Mouse (Mus musculus): ENCODE data around the gene Bloc1s3. TPM values are rescaled to one million over a fixed set of nuclear protein-coding genes. Genes with fewer than 3 reads are reported as not detected.

Gene Bloc1s3
- total and polyA plus RNA-seq, 3 experiments = 4.2 to 5.7 (median 5.2) TPM

GRCm38 (mm10) chr7:19547344-19547969 is 39.3 kb upstream of the Bloc1s3 start:
- H3K36me3 ChIP-seq (replicated peaks) = peaks cover 91% of the 10 kb centered on the region
- no peak overlapping the region for H3K4me3 ChIP-seq (ENCODE audit: low read depth, low read length)
- DNase-seq (ENCODE audit: low spot score) = no peak
- H3K27me3 ChIP-seq (ENCODE audit: insufficient read depth, low read length) = no peaks in the 10 kb centered on the region
- TF ChIP-seq GATA1 (IDR thresholded peaks at IDR 0.05; ENCODE audit: borderline replicate concordance, low read length) (no peak), POLR2AphosphoS5 (IDR thresholded peaks at IDR 0.05; ENCODE audit: insufficient replicate concordance, low read depth, low read length) (no peak), CTCF (IDR thresholded peaks at IDR 0.05; ENCODE audit: low read depth, low read length) (no peak), GATA2 (IDR thresholded peaks at IDR 0.05; ENCODE audit: borderline replicate concordance, low read depth, low read length) (no peak), TAL1 (conservative IDR thresholded peaks at IDR 0.05; ENCODE audit: low read depth, low read length) (no peak)
- H3K9me3 ChIP-seq (replicated peaks) = no peaks in the 10 kb centered on the region
- no peak for ATAC-seq (ENCODE audit: extremely low read depth, insufficient number of reproducible peaks, low FRiP score, poor library complexity, severe bottlenecking)
- peaks cover 21% of the 10 kb centered on the region for H3K4me1 ChIP-seq (ENCODE audit: insufficient read depth, low read depth, low read length)

GRCm38 (mm10) chr7:19546007-19546406 is 37.8 kb upstream of the Bloc1s3 start:
- Histone ChIP-seq H3K4me3 (ENCODE audit: low read depth, low read length) (no peak overlapping the region), H3K27me3 (ENCODE audit: insufficient read depth, low read length) (no peaks in the 10 kb centered on the region), H3K9me3 (replicated peaks) (no peaks in the 10 kb centered on the region), H3K4me1 (ENCODE audit: insufficient read depth, low read depth, low read length) (peaks cover 18% of the 10 kb centered on the region), H3K36me3 (replicated peaks) (peaks cover 91% of the 10 kb centered on the region)
- DNase-seq (ENCODE audit: low spot score) (no peak), ATAC-seq (ENCODE audit: extremely low read depth, insufficient number of reproducible peaks, low FRiP score, poor library complexity, severe bottlenecking) (no peak)
- TF ChIP-seq GATA1 (IDR thresholded peaks at IDR 0.05; ENCODE audit: borderline replicate concordance, low read length) (no peak), GATA2 (IDR thresholded peaks at IDR 0.05; ENCODE audit: borderline replicate concordance, low read depth, low read length) (no peak)

GRCm38 (mm10) chr7:19543584-19543983 is 35.4 kb upstream of the Bloc1s3 start:
- TF ChIP-seq CTCF (IDR thresholded peaks at IDR 0.05; ENCODE audit: low read depth, low read length) (peak; percentile 51), GATA1 (IDR thresholded peaks at IDR 0.05; ENCODE audit: borderline replicate concordance, low read length) (no peak)
- no peak overlapping the region for H3K4me3 ChIP-seq (ENCODE audit: low read depth, low read length)
- peaks cover 88% of the 10 kb centered on the region for H3K36me3 ChIP-seq (replicated peaks)
- H3K27me3 ChIP-seq (ENCODE audit: insufficient read depth, low read length) = no peaks in the 10 kb centered on the region
- DNase-seq (ENCODE audit: low spot score) (no peak), ATAC-seq (ENCODE audit: extremely low read depth, insufficient number of reproducible peaks, low FRiP score, poor library complexity, severe bottlenecking) (no peak)
- H3K4me1 ChIP-seq (ENCODE audit: insufficient read depth, low read depth, low read length) = peaks cover 18% of the 10 kb centered on the region
- peaks cover 12% of the 10 kb centered on the region; the same call in 1 of the 2 replicates for H3K9me3 ChIP-seq (replicated peaks)

- H3K27me3 ChIP-seq (ENCODE audit: insufficient read depth, low read length) = no peaks in the 10 kb centered on the region
These were observed 34.1 kb upstream of the Bloc1s3 start for GRCm38 (mm10) chr7:19542155-19542691.

GRCm38 (mm10) chr7:19541681-19542154 is 33.6 kb upstream of the Bloc1s3 start:
- Histone ChIP-seq H3K27me3 (ENCODE audit: insufficient read depth, low read length) (no peaks in the 10 kb centered on the region), H3K4me3 (ENCODE audit: low read depth, low read length) (no peak overlapping the region), H3K9me3 (replicated peaks) (peaks cover 12% of the 10 kb centered on the region; the same call in 1 of the 2 replicates), H3K4me1 (ENCODE audit: insufficient read depth, low read depth, low read length) (peaks cover 15% of the 10 kb centered on the region), H3K36me3 (replicated peaks) (peaks cover 86% of the 10 kb centered on the region)
- TF ChIP-seq CTCF (IDR thresholded peaks at IDR 0.05; ENCODE audit: low read depth, low read length) (no peak), GATA1 (IDR thresholded peaks at IDR 0.05; ENCODE audit: borderline replicate concordance, low read length) (no peak), TAL1 (conservative IDR thresholded peaks at IDR 0.05; ENCODE audit: low read depth, low read length) (no peak), POLR2AphosphoS5 (IDR thresholded peaks at IDR 0.05; ENCODE audit: insufficient replicate concordance, low read depth, low read length) (no peak), GATA2 (IDR thresholded peaks at IDR 0.05; ENCODE audit: borderline replicate concordance, low read depth, low read length) (no peak)
- ATAC-seq (ENCODE audit: extremely low read depth, insufficient number of reproducible peaks, low FRiP score, poor library complexity, severe bottlenecking) (no peak), DNase-seq (ENCODE audit: low spot score) (no peak)

More at GRCm38 (mm10) chr7:19542155-19542691, 34.1 kb upstream of the Bloc1s3 start:
- TF ChIP-seq GATA2 (IDR thresholded peaks at IDR 0.05; ENCODE audit: borderline replicate concordance, low read depth, low read length) = no peak
- no peak for TF ChIP-seq TAL1 (conservative IDR thresholded peaks at IDR 0.05; ENCODE audit: low read depth, low read length)
- ATAC-seq (ENCODE audit: extremely low read depth, insufficient number of reproducible peaks, low FRiP score, poor library complexity, severe bottlenecking) (no peak), DNase-seq (ENCODE audit: low spot score) (no peak)
- H3K9me3 ChIP-seq (replicated peaks) = peaks cover 12% of the 10 kb centered on the region; the same call in 1 of the 2 replicates
- H3K36me3 ChIP-seq (replicated peaks) = peaks cover 87% of the 10 kb centered on the region
- peaks cover 15% of the 10 kb centered on the region for H3K4me1 ChIP-seq (ENCODE audit: insufficient read depth, low read depth, low read length)
- H3K4me3 ChIP-seq (ENCODE audit: low read depth, low read length) = peak overlapping the region; percentile 14; the same call in 1 of the 2 replicates

- no peak for TF ChIP-seq POLR2AphosphoS5 (IDR thresholded peaks at IDR 0.05; ENCODE audit: insufficient replicate concordance, low read depth, low read length)
- TF ChIP-seq GATA1 (IDR thresholded peaks at IDR 0.05; ENCODE audit: borderline replicate concordance, low read length) = no peak
- TF ChIP-seq CTCF (IDR thresholded peaks at IDR 0.05; ENCODE audit: low read depth, low read length) = no peak
- TF ChIP-seq GATA2 (IDR thresholded peaks at IDR 0.05; ENCODE audit: borderline replicate concordance, low read depth, low read length) = no peak
- TF ChIP-seq TAL1 (conservative IDR thresholded peaks at IDR 0.05; ENCODE audit: low read depth, low read length) = no peak
- Histone ChIP-seq H3K4me1 (ENCODE audit: insufficient read depth, low read depth, low read length) (peaks cover 15% of the 10 kb centered on the region), H3K4me3 (ENCODE audit: low read depth, low read length) (no peak overlapping the region), H3K36me3 (replicated peaks) (peaks cover 87% of the 10 kb centered on the region), H3K9me3 (replicated peaks) (peaks cover 12% of the 10 kb centered on the region; the same call in 1 of the 2 replicates), H3K27me3 (ENCODE audit: insufficient read depth, low read length) (no peaks in the 10 kb centered on the region)
- DNase-seq (ENCODE audit: low spot score) (no peak), ATAC-seq (ENCODE audit: extremely low read depth, insufficient number of reproducible peaks, low FRiP score, poor library complexity, severe bottlenecking) (no peak)
These were observed 32.8 kb upstream of the Bloc1s3 start for GRCm38 (mm10) chr7:19540771-19541566.
